Mouse (Mus musculus): Measurements from ENCODE around the gene Upp2.

GRCm38 (mm10) chr2:58663404-58664120 lies 96.5 kb downstream of the Upp2 start:
- TF ChIP-seq CTCF (IDR thresholded peaks at IDR 0.05; ENCODE audit: low read depth, low read length) (no peak), POLR2A (IDR thresholded peaks at IDR 0.05; ENCODE audit: borderline replicate concordance, low read depth, low read length) (no peak)

Measured in bone marrow macrophage, adult 2 months (primary cell).